Mouse (Mus musculus): ENCODE measurements around the gene Prps1. TPM values are rescaled to one million over a fixed set of nuclear protein-coding genes. Genes with fewer than 3 reads are reported as not detected.

The Prps1 gene
- polyA plus RNA-seq (2012; fragmentation: generic; extraction: Trizol) = 10 to 100 TPM; 13.7 to 22.1 TPM

DNA sequence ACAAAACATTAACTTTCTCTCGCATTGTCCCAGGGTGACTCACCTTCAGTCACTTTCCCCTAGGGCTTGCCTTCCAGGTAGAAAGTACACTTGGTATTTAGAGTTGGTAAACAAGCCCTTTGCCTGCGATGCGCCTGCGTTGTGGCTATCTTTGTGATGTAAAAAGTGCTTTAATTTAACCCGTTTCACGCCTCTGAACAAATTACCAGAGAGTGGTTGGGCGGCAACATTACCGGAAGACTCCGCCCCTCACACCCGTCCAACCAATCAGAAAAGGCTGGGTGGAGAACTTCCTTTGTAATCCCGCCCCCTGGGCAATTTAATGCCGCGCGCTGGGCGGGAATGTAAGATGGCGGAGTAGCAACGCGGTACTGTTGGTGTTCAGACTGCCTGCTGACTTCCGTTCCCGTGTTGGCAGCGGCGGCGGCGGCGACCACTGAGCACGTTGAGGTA, at the start of gene Prps1:
TSS of gene Prps1 (plus strand) at position 335 of the 453 bp plus-strand sequence.

Other genes starting within 250 kb of the Prps1 start
- gene Frmpd3, start 114.3 kb upstream of the Prps1 start, polyA plus RNA-seq (2012; fragmentation: generic; extraction: Trizol) = not detected
- gene Tsc22d3, start 144.0 kb downstream of the Prps1 start, polyA plus RNA-seq (2012; fragmentation: generic; extraction: Trizol) = 10 to 100 TPM in 1 of 2 experiments, 1 to 10 TPM in 1; 3.7 to 22.7 TPM
- under 1 TPM; 0.06 to 0.94 TPM for gene Mid2, start 208.0 kb downstream of the Prps1 start, polyA plus RNA-seq (2012; fragmentation: generic; extraction: Trizol)

Measured in C3H10T1/2 (cell line).